Mouse (Mus musculus): ENCODE data around the gene Vamp1. TPM values are rescaled to one million over a fixed set of nuclear protein-coding genes. Genes with fewer than 3 reads are reported as not detected.
"Not testable (repeated sequence)": the region's sequence is repeated elsewhere in the genome, so short reads cannot be mapped to it uniquely, and the experiment has no call there.

Gene Vamp1
- polyA plus RNA-seq, 1 experiment = 1.4 TPM

GRCm38 (mm10) chr6:125256222-125256966 lies 41.0 kb downstream of the Vamp1 start:
- Histone ChIP-seq H3K27me3 (replicated peaks) (no peaks in the 10 kb centered on the region), H3K4me1 (peaks cover 36% of the 10 kb centered on the region), H3K9me3 (peaks cover 16% of the 10 kb centered on the region), H3K36me3 (replicated peaks; ENCODE audit: low read length) (peaks cover 10% of the 10 kb centered on the region), H3K4me3 (replicated peaks) (peak overlapping the region; percentile 38)
- TF ChIP-seq GATA1 (IDR thresholded peaks at IDR 0.05; ENCODE audit: borderline replicate concordance, low read length) (no peak), FLI1 (IDR thresholded peaks at IDR 0.05; ENCODE audit: low read length) (no peak)

DNA sequence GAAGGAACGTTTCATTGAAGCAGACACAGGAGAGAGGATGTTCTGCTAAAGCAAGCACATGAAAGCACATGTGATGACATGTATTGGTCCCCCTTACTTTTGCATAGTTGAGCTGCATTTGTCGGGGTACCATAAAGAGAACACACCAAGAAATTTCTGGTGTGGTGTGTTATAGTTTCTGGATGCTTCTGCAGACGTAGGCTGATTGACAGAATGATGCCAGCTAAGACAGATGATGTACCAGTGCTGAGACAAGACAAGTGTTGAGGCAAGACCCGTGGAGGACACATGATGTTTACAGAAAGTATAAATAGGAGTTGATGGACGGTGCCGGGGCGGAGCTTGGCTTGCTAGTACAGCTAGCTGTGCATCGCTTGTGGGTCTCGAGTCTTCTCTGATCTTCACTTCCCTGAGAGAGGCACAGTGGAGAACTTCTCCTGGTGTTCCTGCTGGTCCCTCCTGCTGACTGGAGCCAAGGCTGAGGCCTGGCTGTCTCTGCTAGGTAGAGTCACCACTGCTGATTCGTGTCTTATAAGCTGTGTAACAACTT lies 44.7 kb downstream of the Vamp1 start:
- Histone ChIP-seq H3K4me1 (peaks cover 11% of the 10 kb centered on the region; the same call in 1 of the 2 replicates), H3K4me3 (replicated peaks) (no peak overlapping the region), H3K36me3 (replicated peaks; ENCODE audit: low read length) (no peaks in the 10 kb centered on the region), H3K9me3 (peaks cover 13% of the 10 kb centered on the region), H3K27me3 (replicated peaks) (no peaks in the 10 kb centered on the region)
- TF ChIP-seq FLI1 (IDR thresholded peaks at IDR 0.05; ENCODE audit: low read length) (no peak), GATA1 (IDR thresholded peaks at IDR 0.05; ENCODE audit: borderline replicate concordance, low read length) (no peak)

DNA sequence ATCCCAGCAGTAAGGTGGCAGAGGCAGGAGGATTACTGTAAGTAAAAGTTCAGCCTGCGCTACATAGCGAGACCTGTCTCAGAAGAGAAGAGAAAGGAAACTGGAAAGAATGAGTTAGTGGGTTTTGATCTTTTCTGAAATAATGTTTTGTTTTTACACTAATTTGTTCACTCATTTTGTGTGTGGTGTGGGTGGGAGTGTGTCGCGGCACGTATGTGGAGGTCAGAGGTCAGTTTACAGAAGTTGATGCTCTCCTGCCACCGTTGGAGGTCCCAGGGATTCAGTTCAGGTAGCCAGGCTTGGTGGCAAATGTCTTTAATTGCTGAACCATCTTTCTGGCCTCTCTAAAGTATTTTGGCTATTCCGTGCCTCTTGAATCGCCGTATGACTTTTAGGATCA lies 48.9 kb downstream of the Vamp1 start:
- H3K9me3 ChIP-seq = peaks cover 13% of the 10 kb centered on the region
- no peaks in the 10 kb centered on the region for H3K36me3 ChIP-seq (replicated peaks; ENCODE audit: low read length)
- H3K4me3 ChIP-seq (replicated peaks) = no peak overlapping the region
- no peaks in the 10 kb centered on the region for H3K27me3 ChIP-seq (replicated peaks)
- TF ChIP-seq FLI1 (IDR thresholded peaks at IDR 0.05; ENCODE audit: low read length) = no peak
- TF ChIP-seq GATA1 (IDR thresholded peaks at IDR 0.05; ENCODE audit: borderline replicate concordance, low read length) = no peak
- H3K4me1 ChIP-seq = peaks cover 10% of the 10 kb centered on the region

DNA sequence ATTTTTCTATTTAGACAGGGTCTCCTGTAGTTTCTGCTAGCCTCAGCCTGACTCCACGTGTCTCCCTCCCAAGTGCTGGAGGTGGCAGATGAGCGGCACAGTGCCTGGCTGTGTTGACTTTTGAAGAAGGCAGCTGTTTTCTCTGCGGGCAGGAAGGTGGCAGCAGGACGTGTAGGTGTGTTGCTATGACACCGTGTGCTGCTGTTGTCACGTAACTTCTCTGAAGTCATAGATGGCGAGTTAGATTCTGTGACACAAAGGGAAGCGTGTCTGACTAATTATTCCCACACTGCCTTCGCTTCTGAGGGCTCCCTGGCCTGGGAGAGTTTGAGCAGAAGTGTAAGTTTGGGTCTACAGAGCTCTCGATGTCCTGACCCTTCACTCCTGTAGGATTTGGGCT lies 49.9 kb downstream of the Vamp1 start:
- Histone ChIP-seq H3K4me3 (replicated peaks) (peak overlapping the region; percentile 53), H3K4me1 (peaks cover 16% of the 10 kb centered on the region), H3K27me3 (replicated peaks) (no peaks in the 10 kb centered on the region), H3K9me3 (peaks cover 13% of the 10 kb centered on the region), H3K36me3 (replicated peaks; ENCODE audit: low read length) (no peaks in the 10 kb centered on the region)
- TF ChIP-seq FLI1 (IDR thresholded peaks at IDR 0.05; ENCODE audit: low read length) (no peak), GATA1 (IDR thresholded peaks at IDR 0.05; ENCODE audit: borderline replicate concordance, low read length) (no peak)

GRCm38 (mm10) chr6:125266091-125266490 lies 50.7 kb downstream of the Vamp1 start:
- TF ChIP-seq GATA1 (IDR thresholded peaks at IDR 0.05; ENCODE audit: borderline replicate concordance, low read length) (no peak), FLI1 (IDR thresholded peaks at IDR 0.05; ENCODE audit: low read length) (no peak)
- Histone ChIP-seq H3K4me3 (replicated peaks) (no peak overlapping the region), H3K4me1 (peaks cover 24% of the 10 kb centered on the region), H3K36me3 (replicated peaks; ENCODE audit: low read length) (no peaks in the 10 kb centered on the region), H3K27me3 (replicated peaks) (no peaks in the 10 kb centered on the region), H3K9me3 (peaks cover 13% of the 10 kb centered on the region)

- peaks cover 29% of the 10 kb centered on the region for H3K4me1 ChIP-seq
- not testable (repeated sequence) for H3K4me3 ChIP-seq (replicated peaks); H3K9me3 ChIP-seq; H3K27me3 ChIP-seq (replicated peaks); H3K36me3 ChIP-seq (replicated peaks; ENCODE audit: low read length)
Observed at GRCm38 (mm10) chr6:125266600-125266999, 51.2 kb downstream of the Vamp1 start.

DNA sequence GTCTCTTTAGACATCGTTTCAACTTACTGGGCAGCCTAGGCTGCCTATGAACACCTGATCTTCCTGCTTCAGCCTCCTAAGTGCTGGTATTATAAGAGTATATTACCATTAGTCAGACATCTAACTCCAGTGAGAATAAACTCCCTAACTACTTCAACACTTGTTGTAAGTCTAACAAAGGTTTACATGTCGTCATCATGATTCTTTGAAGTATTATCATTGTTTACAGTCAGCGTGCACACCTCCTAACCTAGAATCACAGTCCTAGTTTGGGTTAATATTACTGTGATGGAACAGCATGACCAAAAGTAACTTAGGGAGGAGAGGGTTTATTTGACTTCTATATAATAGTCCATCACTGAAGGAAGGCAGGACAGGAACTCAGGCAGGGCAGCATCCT lies 52.1 kb downstream of the Vamp1 start:
- Histone ChIP-seq H3K4me1 (peaks cover 38% of the 10 kb centered on the region), H3K4me3 (replicated peaks) (no peak overlapping the region), H3K36me3 (replicated peaks; ENCODE audit: low read length) (no peaks in the 10 kb centered on the region), H3K27me3 (replicated peaks) (no peaks in the 10 kb centered on the region), H3K9me3 (peaks cover 5% of the 10 kb centered on the region)
- TF ChIP-seq GATA1 (IDR thresholded peaks at IDR 0.05; ENCODE audit: borderline replicate concordance, low read length) (no peak), FLI1 (IDR thresholded peaks at IDR 0.05; ENCODE audit: low read length) (no peak)

DNA sequence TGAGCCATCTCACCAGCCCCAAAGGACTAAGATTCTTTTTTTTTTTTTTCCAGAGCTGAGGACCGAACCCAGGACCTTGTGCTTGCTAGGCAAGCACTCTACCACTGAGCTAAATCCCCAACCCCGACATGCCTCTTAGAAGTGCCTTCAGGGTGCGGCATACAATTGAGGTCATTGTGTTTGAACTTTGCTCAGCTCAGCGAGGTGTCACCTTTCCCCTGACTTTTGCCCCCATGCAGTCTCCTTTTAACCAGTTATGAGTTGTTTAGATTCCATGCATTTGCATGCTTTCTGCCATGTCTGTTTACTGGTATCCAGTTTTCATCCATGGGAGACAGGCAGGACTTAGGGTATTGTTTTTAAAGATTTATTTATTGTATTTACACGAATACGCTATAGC lies 53.4 kb downstream of the Vamp1 start:
- Histone ChIP-seq H3K9me3 (no peaks in the 10 kb centered on the region), H3K36me3 (replicated peaks; ENCODE audit: low read length) (no peaks in the 10 kb centered on the region), H3K27me3 (replicated peaks) (no peaks in the 10 kb centered on the region), H3K4me3 (replicated peaks) (no peak overlapping the region), H3K4me1 (peaks cover 38% of the 10 kb centered on the region)
- TF ChIP-seq GATA1 (IDR thresholded peaks at IDR 0.05; ENCODE audit: borderline replicate concordance, low read length) (no peak), FLI1 (IDR thresholded peaks at IDR 0.05; ENCODE audit: low read length) (no peak)

DNA sequence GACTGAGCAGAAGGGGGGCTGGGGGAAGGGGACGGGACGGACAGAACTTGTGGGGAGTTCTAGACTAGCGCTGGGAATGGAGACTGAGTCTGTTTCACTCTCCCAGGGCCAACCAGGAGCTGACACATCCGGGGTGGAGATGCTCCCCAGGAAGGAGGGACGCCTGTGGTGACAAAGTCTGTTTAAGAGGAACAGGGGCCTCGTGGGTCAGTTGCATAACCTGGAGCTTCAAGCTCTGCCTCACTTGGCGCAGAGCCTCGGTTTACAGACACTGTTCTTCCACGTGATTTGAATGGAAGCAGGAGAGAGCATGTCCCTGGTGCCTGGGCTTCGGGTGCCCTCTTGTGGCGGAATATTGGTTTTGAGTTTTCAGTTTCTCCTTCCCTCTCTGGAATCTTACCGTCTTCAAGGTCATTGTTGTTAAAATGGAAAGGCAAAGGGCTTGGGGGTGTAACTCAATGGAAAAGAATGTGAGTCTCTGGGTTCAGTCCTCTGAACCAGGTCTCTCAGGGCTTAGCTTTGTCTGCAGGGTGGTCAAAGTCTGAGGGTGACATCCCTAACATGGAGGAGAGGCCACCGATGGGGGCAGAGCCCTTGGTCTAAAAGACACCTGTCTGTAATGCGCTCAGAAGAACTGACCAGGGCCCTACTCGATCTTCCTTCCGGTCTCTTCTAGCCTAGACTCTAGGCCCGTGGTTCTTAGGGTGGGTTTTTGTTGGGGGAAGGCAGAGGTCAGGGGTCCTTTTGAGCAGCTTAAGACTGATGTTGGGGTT lies 56.3 kb downstream of the Vamp1 start:
- TF ChIP-seq GATA1 (IDR thresholded peaks at IDR 0.05; ENCODE audit: borderline replicate concordance, low read length) = no peak
- no peak for TF ChIP-seq FLI1 (IDR thresholded peaks at IDR 0.05; ENCODE audit: low read length)
- H3K36me3 ChIP-seq (replicated peaks; ENCODE audit: low read length) = no peaks in the 10 kb centered on the region
- H3K4me3 ChIP-seq (replicated peaks) = peak overlapping the region; percentile 86
- H3K9me3 ChIP-seq = no peaks in the 10 kb centered on the region
- peaks cover 7% of the 10 kb centered on the region for H3K27me3 ChIP-seq (replicated peaks)
- H3K4me1 ChIP-seq = peaks cover 35% of the 10 kb centered on the region

GRCm38 (mm10) chr6:125272228-125272785 lies 57.0 kb downstream of the Vamp1 start:
- H3K4me3 ChIP-seq (replicated peaks) = no peak overlapping the region
- H3K4me1 ChIP-seq = peaks cover 35% of the 10 kb centered on the region
- no peak for TF ChIP-seq FLI1 (IDR thresholded peaks at IDR 0.05; ENCODE audit: low read length)
- no peak for TF ChIP-seq GATA1 (IDR thresholded peaks at IDR 0.05; ENCODE audit: borderline replicate concordance, low read length)
- H3K36me3 ChIP-seq (replicated peaks; ENCODE audit: low read length) = no peaks in the 10 kb centered on the region
- no peaks in the 10 kb centered on the region for H3K9me3 ChIP-seq
- peaks cover 14% of the 10 kb centered on the region for H3K27me3 ChIP-seq (replicated peaks)
